Mouse (Mus musculus) ES-E14 (cell line): Measurements from ENCODE around the gene Ccdc114. TPM values are rescaled to one million over a fixed set of nuclear protein-coding genes. Genes with fewer than 3 reads are reported as not detected.

ENCODE experiments used
- DNase-seq: peaks from one replicate; pipeline ENCODE4 v3.0.0-alpha.2; 2013; ENCODE audit warnings: low read depth, low spot score
- H3K27ac ChIP-seq: 2 replicates; pipeline ENCODE4 v1.5.1; 2012; ENCODE audit warnings: low read depth, mild to moderate bottlenecking, low read length, moderate library complexity, mixed read lengths; ENCODE audit not compliant: poor library complexity, insufficient read depth, severe bottlenecking
- H3K36me3 ChIP-seq: 2 replicates; pipeline ENCODE4 v1.6.1; 2012; ENCODE audit warnings: mild to moderate bottlenecking, low read length, moderate library complexity, mixed read lengths; ENCODE audit not compliant: control insufficient read depth, poor library complexity, insufficient read depth, severe bottlenecking
- H3K4me1 ChIP-seq, 2 experiments: fragments of 150-350 bp in 1 of 2; sonication (generic) in 1 of 2; 2 replicates each; pipeline ENCODE4 v1.6.1; 2012; ENCODE audit warnings: low read length in 2 of 2, mild to moderate bottlenecking in 1 of 2, mixed read lengths in 1 of 2; ENCODE audit not compliant: control insufficient read depth in 2 of 2, insufficient read depth in 2 of 2, poor library complexity in 1 of 2
- H3K4me3 ChIP-seq, 2 experiments: fragments of 150-350 bp in 1 of 2; sonication (generic) in 1 of 2; 2 replicates each; pipeline ENCODE4 v1.5.1; 2012; ENCODE audit warnings: low read length in 2 of 2, low read depth in 1 of 2, mild to moderate bottlenecking in 1 of 2, mixed read lengths in 1 of 2; ENCODE audit not compliant: insufficient read depth in 1 of 2, poor library complexity in 1 of 2, severe bottlenecking in 1 of 2
- H3K9ac ChIP-seq: 2 replicates; pipeline ENCODE4 v1.6.1; 2012; ENCODE audit warnings: low read depth, mild to moderate bottlenecking, low read length, mixed read lengths; ENCODE audit not compliant: poor library complexity, insufficient read depth, severe bottlenecking
- H3K9me3 ChIP-seq: fragments of 150-350 bp; sonication (generic); 2 replicates; pipeline ENCODE4 v1.6.1; 2012; ENCODE audit warnings: low read depth, mild to moderate bottlenecking, low read length; ENCODE audit not compliant: control insufficient read depth, insufficient read depth
- CHD2 ChIP-seq: IDR thresholded peaks from 2 replicates; pipeline ENCODE4 v1.6.1; 2014; ENCODE audit warnings: mild to moderate bottlenecking, low read depth, low read length, inconsistent platforms
- MAFK ChIP-seq: IDR thresholded peaks from 2 replicates; pipeline ENCODE4 v1.6.1; 2014; ENCODE audit warnings: mild to moderate bottlenecking, low read depth, low read length, inconsistent platforms; ENCODE audit not compliant: insufficient read depth
- in situ Hi-C, 2 experiments: fragments of 600-800 bp; cut with MboI; formaldehyde crosslinking; loops; one replicate each; pipeline ENCODE4 v1.15.1; 2025; ENCODE audit warnings: low sequenced_read_pairs in 2 of 2, inconsistent platforms in 1 of 2; ENCODE audit not compliant: unreplicated experiment in 2 of 2
- total RNA-seq: library from RNA; depleted of rRNA; stranded (reverse); fragments of 300-350 nt; gene quantifications from 2 replicates; pipeline ENCODE4 v1.2.3, GENCODE M21; 2012; rRNA removed

Gene Ccdc114
- total RNA-seq, 1 experiment: 7.7 TPM

GRCm38 (mm10) chr7:45992470-45992869, 68.6 kb downstream of the Ccdc114 start:
- Histone ChIP-seq H3K27ac (no peak overlapping the region), H3K9ac (no peak overlapping the region), H3K4me1 (no peaks in the 10 kb centered on the region), H3K9me3 (no peaks in the 10 kb centered on the region), H3K4me3 (no peak overlapping the region), H3K36me3 (no peaks in the 10 kb centered on the region)
- TF ChIP-seq CHD2 (no peak), MAFK (no peak)
- no peak for DNase-seq
- in situ Hi-C loops: no loop called here

Other genes with a start within 250 kb of the Ccdc114 start
- gene Ntn5, start 240.1 kb upstream of the Ccdc114 start, total RNA-seq: 0.54 and 0.74 TPM in 2 replicates
- gene Sec1, start 229.7 kb upstream of the Ccdc114 start, total RNA-seq: 4.5 and 7.6 TPM in 2 replicates
- gene Car11, start 224.2 kb upstream of the Ccdc114 start, total RNA-seq: 4.4 and 7.9 TPM in 2 replicates
- gene Dbp, start 219.0 kb upstream of the Ccdc114 start, total RNA-seq: 10.0 and 10.6 TPM in 2 replicates
- gene Rpl18, start 208.6 kb upstream of the Ccdc114 start, total RNA-seq: 3,487 and 5,312 TPM in 2 replicates
- 18.7 and 21.5 TPM in 2 replicates for gene Sphk2, start 206.1 kb upstream of the Ccdc114 start, total RNA-seq
- 6.1 and 6.6 TPM in 2 replicates for gene Fam83e, start 202.9 kb upstream of the Ccdc114 start, total RNA-seq
- gene Spaca4, start 198.3 kb upstream of the Ccdc114 start, total RNA-seq: 0.76 and 1.7 TPM in 2 replicates
- 7.2 and 9.5 TPM in 2 replicates for gene Lmtk3, start 140.3 kb upstream of the Ccdc114 start, total RNA-seq
- 1.6 and 2.1 TPM in 2 replicates for gene Sult2b1, start 139.4 kb upstream of the Ccdc114 start, total RNA-seq
- gene Cyth2, start 109.5 kb upstream of the Ccdc114 start, total RNA-seq: 96.2 and 113 TPM in 2 replicates
- gene Kcnj14, start 99.3 kb upstream of the Ccdc114 start, total RNA-seq: 1.6 and 2.6 TPM in 2 replicates
- gene Grwd1, start 93.1 kb upstream of the Ccdc114 start, total RNA-seq: 93.4 and 107 TPM in 2 replicates
- 73.2 and 87.2 TPM in 2 replicates for gene Kdelr1, start 51.3 kb upstream of the Ccdc114 start, total RNA-seq
- gene Grin2d, start 45.7 kb upstream of the Ccdc114 start, total RNA-seq: 0.67 and 0.90 TPM in 2 replicates
- 0.74 TPM in 1 of 2 replicates, not detected in the other for gene Syngr4, start 27.4 kb upstream of the Ccdc114 start, total RNA-seq
- gene Tmem143, start 27.1 kb upstream of the Ccdc114 start, total RNA-seq: 26.0 and 34.8 TPM in 2 replicates
- 43.8 and 56.5 TPM in 2 replicates for gene Emp3, start 2.7 kb upstream of the Ccdc114 start, total RNA-seq
- gene Abcc6, start 106.2 kb downstream of the Ccdc114 start, total RNA-seq: 4.7 and 7.1 TPM in 2 replicates
- gene Nomo1, start 109.6 kb downstream of the Ccdc114 start, total RNA-seq: 173 and 219 TPM in 2 replicates
- gene Kcnj11, start 176.7 kb downstream of the Ccdc114 start, total RNA-seq: 0.58 and 0.85 TPM in 2 replicates